Mouse (Mus musculus) intestine, embryonic 14.5 days (tissue): Measurements from ENCODE around the gene Tbca. TPM values are rescaled to one million over a fixed set of nuclear protein-coding genes. Genes with fewer than 3 reads are reported as not detected.
A peak's percentile ranks its signal among the peaks of the same experiment; 100 is the strongest.

Source experiments
- ATAC-seq: fragments of 200-750 bp; cut with Nextera tagmentation; replicated peaks from 2 replicates; pipeline ENCODE4 v1.8.0; 2017; ENCODE audit warnings: low read depth, moderate number of reproducible peaks, moderate TSS enrichment, moderate library complexity; ENCODE audit not compliant: low FRiP score, low TSS enrichment
- DNase-seq: peaks from one replicate; pipeline ENCODE4 v3.0.0-alpha.2; 2018; ENCODE audit warnings: low spot score
- H3K27ac ChIP-seq: fragments of 300-500 bp; sonication (generic); 2 replicates; pipeline ENCODE4 v1.5.1; 2014; ENCODE audit warnings: low read depth, mild to moderate bottlenecking, control low read depth
- H3K27me3 ChIP-seq: fragments of 300-500 bp; sonication (generic); replicated peaks from 2 replicates; pipeline ENCODE4 v1.6.1; 2014; ENCODE audit warnings: low read length, control low read depth; ENCODE audit not compliant: control insufficient read depth, insufficient read depth
- H3K36me3 ChIP-seq: fragments of 300-500 bp; sonication (generic); 2 replicates; pipeline ENCODE4 v1.6.1; 2014; ENCODE audit warnings: low read length, control low read depth; ENCODE audit not compliant: control insufficient read depth, insufficient read depth
- H3K4me1 ChIP-seq: fragments of 300-500 bp; sonication (generic); replicated peaks from 2 replicates; pipeline ENCODE4 v1.6.1; 2014; ENCODE audit warnings: low read length, control low read depth, mixed read lengths; ENCODE audit not compliant: control insufficient read depth, insufficient read depth
- H3K4me2 ChIP-seq: fragments of 300-500 bp; sonication (generic); 2 replicates; pipeline ENCODE4 v1.6.1; 2014; ENCODE audit warnings: low read length
- H3K4me3 ChIP-seq: fragments of 300-500 bp; sonication (generic); 2 replicates; pipeline ENCODE4 v1.5.1; 2014; ENCODE audit warnings: low read depth, low read length, control low read depth, mixed read lengths
- H3K9ac ChIP-seq: fragments of 300-500 bp; sonication (generic); 2 replicates; pipeline ENCODE4 v1.6.1; 2014; ENCODE audit warnings: mild to moderate bottlenecking, low read length
- H3K9me3 ChIP-seq: fragments of 300-500 bp; sonication (generic); 2 replicates; pipeline ENCODE4 v1.6.1; 2016; ENCODE audit warnings: low read length, control low read depth; ENCODE audit not compliant: control insufficient read depth
- WGBS: fragments of 180-500 bp; shearing (Covaris S2); extraction: QIAGEN DNeasy Blood & Tissue Kit; methylation state at CpG from one replicate; pipeline ENCODE4 v1.1.7; 2014; 5-methylcytosine and 5-hydroxymethylcytosine counted together
- polyA plus RNA-seq: library from polyadenylated mRNA; unstranded; fragments of >200 nt; fragmentation: Nextera tagmentation; extraction: Ambion mirVana; gene quantifications from 2 replicates; pipeline ENCODE4 v1.2.1, GENCODE M21; 2014

Gene Tbca
- polyA plus RNA-seq, 1 experiment from 2014 or later: 245 TPM

GRCm38 (mm10) chr13:94877991-94878745 is 89.5 kb downstream of the Tbca start:
- 12% methylated on average over 10 of the region's 10 CpGs for WGBS
- DNase-seq (no peak), ATAC-seq (no peak)
- H3K27ac ChIP-seq: no peak overlapping the region
- H3K9me3 ChIP-seq: no peaks in the 10 kb centered on the region
- H3K4me3 ChIP-seq: no peak overlapping the region
- H3K27me3 ChIP-seq: peaks cover 92% of the 10 kb centered on the region
- H3K4me1 ChIP-seq: no peaks in the 10 kb centered on the region
- no peak overlapping the region for H3K9ac ChIP-seq
- H3K4me2 ChIP-seq: no peak overlapping the region
- H3K36me3 ChIP-seq: no peaks in the 10 kb centered on the region

GRCm38 (mm10) chr13:94881201-94881600 is 92.5 kb downstream of the Tbca start:
- Histone ChIP-seq H3K4me3 (no peak overlapping the region), H3K4me2 (no peak overlapping the region), H3K9me3 (no peaks in the 10 kb centered on the region), H3K27ac (no peak overlapping the region), H3K9ac (no peak overlapping the region), H3K4me1 (peaks cover 8% of the 10 kb centered on the region), H3K27me3 (peaks cover 92% of the 10 kb centered on the region), H3K36me3 (no peaks in the 10 kb centered on the region)
- WGBS: 6% methylated on average over 3 of the region's 3 CpGs
- ATAC-seq (no peak), DNase-seq (no peak)

- no peak overlapping the region for H3K27ac ChIP-seq
- H3K36me3 ChIP-seq: no peaks in the 10 kb centered on the region
- peaks cover 92% of the 10 kb centered on the region for H3K27me3 ChIP-seq
- peaks cover 8% of the 10 kb centered on the region for H3K4me1 ChIP-seq
- H3K9me3 ChIP-seq: no peaks in the 10 kb centered on the region
- H3K4me3 ChIP-seq: no peak overlapping the region
- no peak overlapping the region for H3K4me2 ChIP-seq
- no peak overlapping the region for H3K9ac ChIP-seq
- ATAC-seq: no peak
- no peak for DNase-seq
- WGBS: 4% methylated on average over 10 of the region's 10 CpGs
Measured at GRCm38 (mm10) chr13:94882221-94882620, 93.5 kb downstream of the Tbca start.

GRCm38 (mm10) chr13:94882711-94883145 is 94.0 kb downstream of the Tbca start:
- Histone ChIP-seq H3K27me3 (peaks cover 92% of the 10 kb centered on the region), H3K36me3 (no peaks in the 10 kb centered on the region), H3K9me3 (no peaks in the 10 kb centered on the region), H3K27ac (no peak overlapping the region), H3K4me1 (peaks cover 8% of the 10 kb centered on the region), H3K4me2 (peak overlapping the region; percentile 61), H3K4me3 (peak overlapping the region; percentile 33), H3K9ac (no peak overlapping the region)
- 1% methylated on average over 32 of the region's 37 CpGs for WGBS
- ATAC-seq (no peak), DNase-seq (no peak)

GRCm38 (mm10) chr13:94883163-94883965 is 94.7 kb downstream of the Tbca start:
- peak overlapping the region; percentile 61 for H3K4me2 ChIP-seq
- DNase-seq (peak; percentile 77), ATAC-seq (peak; percentile 74)
- no peak overlapping the region for H3K9ac ChIP-seq
- no peaks in the 10 kb centered on the region for H3K9me3 ChIP-seq
- no peaks in the 10 kb centered on the region for H3K36me3 ChIP-seq
- H3K27me3 ChIP-seq: peaks cover 92% of the 10 kb centered on the region
- under 1% methylated on average over 77 of the region's 95 CpGs for WGBS
- H3K4me3 ChIP-seq: peak overlapping the region; percentile 33
- no peak overlapping the region for H3K27ac ChIP-seq
- H3K4me1 ChIP-seq: peaks cover 8% of the 10 kb centered on the region

GRCm38 (mm10) chr13:94883966-94884960 is 95.6 kb downstream of the Tbca start:
- H3K9me3 ChIP-seq: no peaks in the 10 kb centered on the region
- H3K4me2 ChIP-seq: peak overlapping the region; percentile 61
- DNase-seq (peak; percentile 75), ATAC-seq (no peak)
- WGBS: 1% methylated on average over 36 of the region's 36 CpGs
- H3K27me3 ChIP-seq: peaks cover 97% of the 10 kb centered on the region
- H3K27ac ChIP-seq: no peak overlapping the region
- no peak overlapping the region for H3K9ac ChIP-seq
- H3K4me3 ChIP-seq: peak overlapping the region; percentile 33
- no peaks in the 10 kb centered on the region for H3K36me3 ChIP-seq
- peaks cover 8% of the 10 kb centered on the region for H3K4me1 ChIP-seq

- Histone ChIP-seq H3K27me3 (peaks cover 97% of the 10 kb centered on the region), H3K9ac (no peak overlapping the region), H3K4me2 (peak overlapping the region; percentile 41), H3K4me3 (0 out of 2 replicates have a peak overlapping the region, but pooled peaks have one; percentile 11), H3K9me3 (no peaks in the 10 kb centered on the region), H3K36me3 (no peaks in the 10 kb centered on the region), H3K4me1 (peaks cover 8% of the 10 kb centered on the region), H3K27ac (no peak overlapping the region)
- ATAC-seq (no peak), DNase-seq (no peak)
- WGBS: 1% methylated on average over 70 of the region's 81 CpGs
Measured at GRCm38 (mm10) chr13:94885291-94886235, 96.9 kb downstream of the Tbca start.
